20 mouse cellular contexts compared by ENCODE assay signal in genomic region chr15:34741488-34741887, GRCm38 (mm10).
A peak's percentile ranks its signal among the peaks of the same experiment; 100 is the strongest.
DNase-seq lines count a peak whose midpoint lies in the region; ATAC-seq and TF ChIP-seq lines count a peak whose summit lies in the region.
"Had no signal": no experiment of that assay in that cellular context is flagged by ENCODE, and none has a peak within 500 bp of the region (broad histone marks: within the 10 kb centered on the region; RNA-seq: fewer than 3 reads in every experiment).

No protein-coding gene starts in this region.

- H3K27ac ChIP-seq in lung, postnatal 0 days (ENCODE audit: low read length): no peak overlapping the region
- peak overlapping the region; percentile 76 for H3K27ac ChIP-seq in embryonic facial prominence, embryonic 15.5 days (replicated peaks)
- 0 out of 2 replicates have a peak overlapping the region, but pooled peaks have one; percentile 7 for H3K27ac ChIP-seq in limb, embryonic 13.5 days
- H3K27ac ChIP-seq in midbrain, postnatal 0 days (ENCODE audit: low read depth, low read length): no peak overlapping the region
- H3K27ac ChIP-seq: forebrain, embryonic 10.5 days; hindbrain, embryonic 10.5 days; hindbrain, embryonic 14.5 days had no signal

- 63% methylated on average over 4 of the region's 4 CpGs for WGBS in lung, postnatal 0 days
- 47% methylated on average over 4 of the region's 4 CpGs for WGBS in embryonic facial prominence, embryonic 15.5 days
- WGBS in limb, embryonic 13.5 days: 23% methylated on average over 4 of the region's 4 CpGs
- WGBS in midbrain, postnatal 0 days: 80% methylated on average over 4 of the region's 4 CpGs

- no peak overlapping the region for H3K9ac ChIP-seq in lung, postnatal 0 days (replicated peaks; ENCODE audit: low read depth)
- H3K9ac ChIP-seq in embryonic facial prominence, embryonic 15.5 days: no peak overlapping the region
- no peak overlapping the region for H3K9ac ChIP-seq in limb, embryonic 13.5 days
- no peak overlapping the region for H3K9ac ChIP-seq in midbrain, postnatal 0 days (replicated peaks; ENCODE audit: low read length, poor library complexity, severe bottlenecking)
- H3K9ac ChIP-seq: embryonic facial prominence, embryonic 12.5 days; heart, embryonic 12.5 days; hindbrain, embryonic 14.5 days had no signal

- no peak overlapping the region for H3K4me2 ChIP-seq in lung, postnatal 0 days (replicated peaks; ENCODE audit: low read depth, low read length)
- no peak overlapping the region for H3K4me2 ChIP-seq in embryonic facial prominence, embryonic 15.5 days (replicated peaks)
- no peak overlapping the region for H3K4me2 ChIP-seq in limb, embryonic 13.5 days (replicated peaks)
- no peak overlapping the region for H3K4me2 ChIP-seq in midbrain, postnatal 0 days (ENCODE audit: low read depth, low read length, poor library complexity, severe bottlenecking)
- H3K4me2 ChIP-seq: embryonic facial prominence, embryonic 12.5 days; heart, embryonic 12.5 days; hindbrain, embryonic 14.5 days had no signal

- no peaks in the 10 kb centered on the region for H3K36me3 ChIP-seq in lung, postnatal 0 days (ENCODE audit: insufficient read depth, low read length)
- no peaks in the 10 kb centered on the region for H3K36me3 ChIP-seq in embryonic facial prominence, embryonic 15.5 days
- no peaks in the 10 kb centered on the region for H3K36me3 ChIP-seq in limb, embryonic 13.5 days
- no peaks in the 10 kb centered on the region for H3K36me3 ChIP-seq in midbrain, postnatal 0 days (ENCODE audit: insufficient read depth, low read length)
- H3K36me3 ChIP-seq: embryonic facial prominence, embryonic 12.5 days; forebrain, embryonic 10.5 days; heart, embryonic 12.5 days; hindbrain, embryonic 10.5 days had no signal

- ATAC-seq in lung, postnatal 0 days: no peak
- peak; percentile 54; the same call in 1 of the 2 replicates for ATAC-seq in embryonic facial prominence, embryonic 15.5 days (ENCODE audit: insufficient number of reproducible peaks, low FRiP score, low TSS enrichment, low read depth)
- 0 out of 2 replicates have a peak, but pooled peaks have one; percentile 36 for ATAC-seq in limb, embryonic 13.5 days (ENCODE audit: low FRiP score, low read depth)
- ATAC-seq in midbrain, postnatal 0 days (ENCODE audit: low FRiP score): no peak
- ATAC-seq: forebrain, embryonic 14.5 days; Patski had no signal

- H3K9me3 ChIP-seq in lung, postnatal 0 days (ENCODE audit: low read length): no peaks in the 10 kb centered on the region
- H3K9me3 ChIP-seq in embryonic facial prominence, embryonic 15.5 days (replicated peaks): no peaks in the 10 kb centered on the region
- H3K9me3 ChIP-seq in limb, embryonic 13.5 days: no peaks in the 10 kb centered on the region
- H3K9me3 ChIP-seq in midbrain, postnatal 0 days (ENCODE audit: low read length): no peaks in the 10 kb centered on the region
- H3K9me3 ChIP-seq: embryonic facial prominence, embryonic 12.5 days; forebrain, embryonic 10.5 days; heart, embryonic 12.5 days; hindbrain, embryonic 10.5 days had no signal

- TF ChIP-seq CTCF in lung, postnatal 0 days (IDR thresholded peaks at IDR 0.05): no peak
- TF ChIP-seq CTCF in midbrain, postnatal 0 days (IDR thresholded peaks at IDR 0.05): no peak

- no peak for TF ChIP-seq EP300 in lung, postnatal 0 days (IDR thresholded peaks at IDR 0.05)

- DNase-seq in lung, postnatal 0 days (ENCODE audit: low spot score): peak; percentile 6
- DNase-seq in lung, postnatal 25 days (ENCODE audit: low spot score): no peak
- no peak for DNase-seq in midbrain, postnatal 0 days (ENCODE audit: low spot score)
- DNase-seq in heart, adult 11 months: no peak
- no peak for DNase-seq in spleen, postnatal 14 days (ENCODE audit: low spot score in 2 of 2)
- DNase-seq: adrenal gland, adult 2 months; adrenal gland, postnatal 25 days; cerebellum, adult 18-20 months; cerebellum, adult 9-11 months; gastrocnemius, postnatal 14 days had no signal

- no peaks in the 10 kb centered on the region for H3K27me3 ChIP-seq in lung, postnatal 0 days (replicated peaks; ENCODE audit: insufficient read depth, low read length)
- H3K27me3 ChIP-seq in embryonic facial prominence, embryonic 15.5 days: no peaks in the 10 kb centered on the region
- no peaks in the 10 kb centered on the region; the same call in 1 of the 2 replicates for H3K27me3 ChIP-seq in limb, embryonic 13.5 days
- H3K27me3 ChIP-seq in midbrain, postnatal 0 days (ENCODE audit: insufficient read depth, low read length): no peaks in the 10 kb centered on the region
- H3K27me3 ChIP-seq: embryonic facial prominence, embryonic 12.5 days; heart, embryonic 12.5 days had no signal

- H3K4me1 ChIP-seq in lung, postnatal 0 days (ENCODE audit: insufficient read depth, low read depth, low read length): no peaks in the 10 kb centered on the region
- peaks cover 12% of the 10 kb centered on the region; the same call in 1 of the 2 replicates for H3K4me1 ChIP-seq in embryonic facial prominence, embryonic 15.5 days
- peaks cover 16% of the 10 kb centered on the region for H3K4me1 ChIP-seq in limb, embryonic 13.5 days
- no peaks in the 10 kb centered on the region for H3K4me1 ChIP-seq in midbrain, postnatal 0 days (ENCODE audit: insufficient read depth, low read length)
- H3K4me1 ChIP-seq: embryonic facial prominence, embryonic 12.5 days; heart, embryonic 12.5 days had no signal

- H3K4me3 ChIP-seq in lung, postnatal 0 days (ENCODE audit: low read depth, low read length): no peak overlapping the region
- H3K4me3 ChIP-seq in embryonic facial prominence, embryonic 15.5 days (replicated peaks): no peak overlapping the region
- H3K4me3 ChIP-seq in limb, embryonic 13.5 days: no peak overlapping the region
- no peak overlapping the region for H3K4me3 ChIP-seq in midbrain, postnatal 0 days (ENCODE audit: low read depth, low read length)
- H3K4me3 ChIP-seq: embryonic facial prominence, embryonic 12.5 days; erythroblast, embryonic 14.5 days; forebrain, embryonic 10.5 days; heart, embryonic 12.5 days; hindbrain, embryonic 10.5 days had no signal

Comparison
In these comparisons a context has a peak if more than half of its experiments do, and no peak if none do; other contexts are left out.
1. ATAC-seq: peak in embryonic facial prominence, embryonic 15.5 days (single experiment) and limb, embryonic 13.5 days (single experiment); none in lung, postnatal 0 days (single experiment) and midbrain, postnatal 0 days (single experiment).
2. H3K27ac ChIP-seq: peak in embryonic facial prominence, embryonic 15.5 days (single experiment) and limb, embryonic 13.5 days (single experiment); none in lung, postnatal 0 days (single experiment) and midbrain, postnatal 0 days (single experiment).